Mouse (Mus musculus) neural tube, postnatal 0 days (tissue): ENCODE measurements around the gene Map3k3. TPM values are rescaled to one million over a fixed set of nuclear protein-coding genes. Genes with fewer than 3 reads are reported as not detected.

ENCODE experiments used
- polyA plus RNA-seq: library from polyadenylated mRNA; unstranded; fragments of >200 nt; fragmentation: Nextera tagmentation; extraction: Ambion mirVana; gene quantifications from 2 replicates; pipeline ENCODE4 v1.2.1, GENCODE M21; 2015

Gene Map3k3
- polyA plus RNA-seq, result 11.0 and 12.1 TPM in 2 replicates

GRCm38 (mm10) chr11:106083708-106084701 lies at the start of gene Map3k3:
Gene Map3k3 (plus strand): TSS chr11:106084613.

GRCm38 (mm10) chr11:106036548-106037417 lies 47.6 kb upstream of the Map3k3 start, which contains the start of gene Dcaf7:
Gene Dcaf7 (plus strand): TSS chr11:106036872.

GRCm38 (mm10) chr11:106065923-106066571 lies 18.4 kb upstream of the Map3k3 start, which contains the start of gene Taco1:
Gene Taco1 (plus strand): TSS chr11:106066061.

GRCm38 (mm10) chr11:106160841-106161721 lies 76.7 kb downstream of the Map3k3 start, which contains the start of the genes Gm10840 and Limd2:
Gene Gm10840 (plus strand): TSS chr11:106160850.
Gene Limd2 (minus strand): TSS chr11:106160860.

GRCm38 (mm10) chr11:106202123-106202465 lies 117.7 kb downstream of the Map3k3 start, which contains the start of gene Strada:
Gene Strada (minus strand): TSS chr11:106202168.

Other genes with a start within 250 kb of the Map3k3 start
- 33.6 and 35.0 TPM in 2 replicates for gene Cyb561, start 131.3 kb upstream of the Map3k3 start, polyA plus RNA-seq
- gene Ace, start 116.7 kb upstream of the Map3k3 start, polyA plus RNA-seq, result 7.6 and 8.0 TPM in 2 replicates
- gene Ace3, start 89.9 kb upstream of the Map3k3 start, polyA plus RNA-seq, result 0.10 TPM in 1 of 2 replicates, not detected in the other
- gene Kcnh6, start 76.5 kb upstream of the Map3k3 start, polyA plus RNA-seq, result 2.5 and 3.9 TPM in 2 replicates
- 117 and 140 TPM in 2 replicates for gene Dcaf7, start 47.7 kb upstream of the Map3k3 start, polyA plus RNA-seq
- gene Taco1, start 18.6 kb upstream of the Map3k3 start, polyA plus RNA-seq, result 7.3 and 7.4 TPM in 2 replicates
- not detected in 2 replicates for gene Gm10840, start 76.2 kb downstream of the Map3k3 start, polyA plus RNA-seq
- gene Limd2, start 76.2 kb downstream of the Map3k3 start, polyA plus RNA-seq, result 104 and 107 TPM in 2 replicates
- 24.1 and 24.5 TPM in 2 replicates for gene Strada, start 117.6 kb downstream of the Map3k3 start, polyA plus RNA-seq
- gene Ccdc47, start 131.7 kb downstream of the Map3k3 start, polyA plus RNA-seq, result 73.1 and 80.1 TPM in 2 replicates
- 52.9 and 54.4 TPM in 2 replicates for gene Ddx42, start 132.3 kb downstream of the Map3k3 start, polyA plus RNA-seq
- gene Ftsj3, start 171.5 kb downstream of the Map3k3 start, polyA plus RNA-seq, result 26.2 and 28.3 TPM in 2 replicates
- 291 and 312 TPM in 2 replicates for gene Psmc5, start 171.5 kb downstream of the Map3k3 start, polyA plus RNA-seq
- gene Smarcd2, start 188.4 kb downstream of the Map3k3 start, polyA plus RNA-seq, result 10.6 and 12.2 TPM in 2 replicates
- gene Tcam1, start 192.1 kb downstream of the Map3k3 start, polyA plus RNA-seq, result 0.14 TPM in 1 of 2 replicates, not detected in the other
- gene Gh, start 217.3 kb downstream of the Map3k3 start, polyA plus RNA-seq, result not detected in 2 replicates
- 1.5 TPM in 2 replicates for gene Cd79b, start 230.1 kb downstream of the Map3k3 start, polyA plus RNA-seq